Mouse (Mus musculus) midbrain, embryonic 10.5 days (tissue): ENCODE data around the gene Por. TPM values are rescaled to one million over a fixed set of nuclear protein-coding genes. Genes with fewer than 3 reads are reported as not detected.

Source experiments
- DNase-seq: peaks from one replicate; pipeline ENCODE4 v3.0.0-alpha.2; 2017; ENCODE audit warnings: low spot score
- H3K27ac ChIP-seq: fragments of 300-500 bp; sonication (generic); replicated peaks from 2 replicates; pipeline ENCODE4 v1.5.1; 2016; ENCODE audit warnings: mild to moderate bottlenecking
- H3K27me3 ChIP-seq: fragments of 300-500 bp; sonication (generic); 2 replicates; pipeline ENCODE4 v1.6.1; 2016; ENCODE audit warnings: low read depth, mild to moderate bottlenecking; ENCODE audit not compliant: poor library complexity, severe bottlenecking
- H3K36me3 ChIP-seq: fragments of 300-500 bp; sonication (generic); 2 replicates; pipeline ENCODE4 v1.6.1; 2016; ENCODE audit warnings: mild to moderate bottlenecking, moderate library complexity
- H3K4me1 ChIP-seq: fragments of 300-500 bp; sonication (generic); 2 replicates; pipeline ENCODE4 v1.6.1; 2016
- H3K4me3 ChIP-seq: fragments of 300-500 bp; sonication (generic); 2 replicates; pipeline ENCODE4 v1.5.1; 2016; ENCODE audit warnings: mild to moderate bottlenecking, moderate library complexity
- H3K9me3 ChIP-seq: fragments of 300-500 bp; sonication (generic); replicated peaks from 2 replicates; pipeline ENCODE4 v1.6.1; 2016; ENCODE audit warnings: mild to moderate bottlenecking
- WGBS: fragments of 180-500 bp; shearing (Covaris S2); methylation state at CpG from one replicate; pipeline ENCODE4 v1.1.7; 2016; 5-methylcytosine and 5-hydroxymethylcytosine counted together
- polyA plus RNA-seq: library from polyadenylated mRNA; unstranded; fragments of >200 nt; fragmentation: Nextera tagmentation; extraction: Ambion mirVana; gene quantifications from 2 replicates; pipeline ENCODE4 v1.2.1, GENCODE M21; 2016

Por gene
- polyA plus RNA-seq, 1 experiment from 2014 or later = 114 TPM

DNA sequence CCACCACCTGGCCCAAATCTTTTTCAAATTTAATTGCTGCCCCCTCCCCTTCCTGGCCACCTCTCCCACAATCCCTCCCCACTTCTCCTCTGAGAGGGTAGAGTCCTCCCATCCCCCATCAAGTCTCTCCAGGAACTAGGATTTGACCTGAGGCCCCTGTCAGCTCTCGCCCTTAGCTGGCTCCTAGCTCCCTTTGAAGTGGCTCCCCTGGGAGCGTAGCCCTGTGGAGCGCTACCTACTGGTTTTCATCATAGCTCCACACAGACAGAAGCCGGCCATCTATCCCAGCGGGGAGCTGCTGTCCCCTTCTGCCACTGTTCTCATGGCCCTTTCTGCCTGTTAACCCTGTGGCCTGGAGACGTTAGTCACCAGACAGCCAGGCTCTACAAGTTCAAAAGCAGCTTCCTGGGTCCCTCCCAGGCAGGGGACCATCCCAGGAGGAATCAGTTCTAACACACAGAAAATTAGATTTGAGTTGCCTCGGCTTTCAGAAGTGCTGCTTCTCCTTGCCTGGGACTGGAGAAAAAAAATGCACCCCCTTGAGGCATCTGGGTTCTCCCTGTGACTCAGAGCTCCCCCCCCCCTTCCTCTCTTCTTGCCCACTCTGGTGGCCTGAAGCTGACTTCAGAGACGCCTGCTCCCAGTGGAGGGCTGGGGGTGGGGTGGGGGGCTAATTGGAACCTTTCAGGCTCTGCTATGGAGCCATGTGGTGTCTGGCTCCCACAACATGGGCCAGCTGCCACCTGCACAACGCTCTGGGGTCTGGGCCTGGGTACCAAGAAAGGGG lies 54.9 kb downstream of the Por start:
- 6% methylated on average over 9 of the region's 9 CpGs for WGBS
- Histone ChIP-seq H3K36me3 (peaks cover 48% of the 10 kb centered on the region), H3K4me3 (peak overlapping the region; percentile 53), H3K27ac (peak overlapping the region; percentile 92), H3K4me1 (peaks cover 57% of the 10 kb centered on the region), H3K9me3 (no peaks in the 10 kb centered on the region), H3K27me3 (no peaks in the 10 kb centered on the region)
- DNase-seq = peak; percentile 67

DNA sequence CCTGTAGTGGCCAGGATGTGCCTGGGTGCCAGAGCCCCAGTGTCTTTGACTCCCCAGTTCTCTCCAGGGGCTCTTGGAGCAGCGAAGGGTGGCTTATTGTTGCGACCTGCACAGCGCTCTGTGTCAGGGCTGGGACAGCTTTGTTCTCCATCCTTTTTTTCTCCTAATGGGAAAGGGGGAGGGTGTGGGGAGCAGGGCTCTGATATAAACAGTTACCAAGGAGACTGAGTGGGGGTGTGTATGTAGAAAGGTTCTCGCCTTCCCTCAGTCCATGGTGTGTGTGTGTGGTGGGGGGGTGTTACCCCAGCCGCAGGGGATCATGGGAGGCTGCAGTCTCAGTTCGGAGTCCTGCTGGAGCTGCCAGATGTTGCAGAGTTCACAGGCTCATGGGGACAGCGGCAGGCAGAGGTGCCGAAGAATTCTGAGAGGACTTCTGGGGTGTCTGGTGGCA lies 55.6 kb downstream of the Por start:
- H3K36me3 ChIP-seq = peaks cover 48% of the 10 kb centered on the region
- no peaks in the 10 kb centered on the region for H3K9me3 ChIP-seq
- H3K27me3 ChIP-seq = no peaks in the 10 kb centered on the region
- under 1% methylated on average over 8 of the region's 8 CpGs for WGBS
- H3K4me3 ChIP-seq = peak overlapping the region; percentile 53
- H3K27ac ChIP-seq = peak overlapping the region; percentile 92
- peaks cover 57% of the 10 kb centered on the region for H3K4me1 ChIP-seq
- DNase-seq = peak; percentile 81

DNA sequence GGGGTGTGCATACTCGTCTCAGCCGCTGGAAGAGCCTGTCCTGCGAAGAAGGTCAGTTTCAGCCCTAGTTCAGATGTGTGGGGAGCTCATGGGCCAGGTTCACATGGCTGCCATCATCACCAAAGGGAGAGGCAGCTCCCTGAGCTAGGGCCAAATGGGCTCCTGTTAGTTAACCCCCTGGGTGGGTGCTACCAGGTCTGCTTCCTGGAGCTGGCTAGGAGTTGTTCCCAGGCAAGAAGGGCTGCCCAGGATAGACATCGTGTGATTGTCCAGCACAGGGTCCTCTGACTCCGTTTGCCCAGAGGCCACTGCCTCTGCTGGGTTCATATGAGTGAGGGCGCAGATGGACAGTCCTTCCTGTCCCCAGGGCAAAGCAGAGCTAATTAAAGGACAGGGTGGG lies 56.2 kb downstream of the Por start:
- Histone ChIP-seq H3K4me1 (peaks cover 55% of the 10 kb centered on the region), H3K36me3 (peaks cover 48% of the 10 kb centered on the region), H3K9me3 (no peaks in the 10 kb centered on the region), H3K27ac (peak overlapping the region; percentile 92), H3K27me3 (no peaks in the 10 kb centered on the region), H3K4me3 (peak overlapping the region; percentile 53)
- peak; percentile 24 for DNase-seq
- 26% methylated on average over 6 of the region's 6 CpGs for WGBS

DNA sequence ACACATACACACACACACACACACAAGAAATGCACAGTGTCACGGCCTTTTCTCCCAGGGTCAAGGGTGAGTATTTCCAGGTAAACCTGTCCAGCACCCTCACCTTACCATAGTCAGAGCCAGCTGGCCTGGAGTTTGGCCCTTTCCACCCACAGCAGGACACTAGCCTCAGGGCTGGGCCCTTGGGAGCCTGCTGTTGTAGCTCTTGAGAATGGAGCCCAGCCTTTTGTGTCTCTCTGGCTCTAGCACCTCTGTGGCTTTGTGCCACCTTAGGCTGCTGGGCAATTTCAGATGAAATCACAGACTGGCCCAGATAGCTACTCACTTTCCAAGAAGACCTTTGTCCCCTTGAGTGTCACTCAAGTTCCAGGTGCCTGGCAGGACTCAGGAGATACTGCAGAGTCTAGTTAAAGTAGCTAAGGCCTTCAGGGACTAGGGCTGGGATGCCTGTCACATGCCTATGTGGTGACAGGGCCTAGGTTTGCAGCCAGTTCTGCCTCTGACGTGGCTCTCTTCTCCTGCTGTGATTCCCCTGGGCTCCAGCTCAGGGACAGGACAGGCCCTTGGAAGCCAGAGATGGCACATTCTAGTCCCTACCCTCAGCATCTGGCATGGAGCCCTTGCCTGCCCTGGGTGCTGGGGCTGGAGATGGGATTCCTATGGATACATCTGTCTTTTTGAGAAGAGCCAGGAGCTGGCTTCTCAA lies 57.0 kb downstream of the Por start:
- Histone ChIP-seq H3K36me3 (peaks cover 53% of the 10 kb centered on the region), H3K27me3 (no peaks in the 10 kb centered on the region), H3K4me3 (peak overlapping the region; percentile 53), H3K9me3 (no peaks in the 10 kb centered on the region), H3K4me1 (peaks cover 55% of the 10 kb centered on the region), H3K27ac (peak overlapping the region; percentile 92)
- WGBS = 63% methylated on average over 2 of the region's 2 CpGs
- DNase-seq = no peak

DNA sequence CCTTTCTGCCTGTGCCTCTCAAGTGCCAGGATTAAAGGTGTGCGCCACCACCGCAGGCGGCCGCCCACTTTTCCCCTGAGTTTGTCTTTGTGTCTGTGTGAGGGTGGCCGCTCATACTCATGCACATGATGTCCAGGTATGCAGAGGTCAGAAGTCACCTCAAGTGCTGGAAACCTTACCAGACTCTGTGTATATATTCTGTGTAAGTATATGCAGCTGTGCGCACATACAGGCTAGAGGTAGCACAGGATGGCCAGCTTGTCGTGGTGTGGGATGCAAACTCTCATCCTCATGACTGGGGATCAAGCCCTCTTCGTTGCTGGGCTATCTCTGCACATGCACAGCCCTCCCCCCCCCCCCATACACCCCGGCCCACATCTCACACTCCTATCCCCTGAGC lies 58.0 kb downstream of the Por start:
- no peaks in the 10 kb centered on the region for H3K9me3 ChIP-seq
- H3K27ac ChIP-seq = 0 out of 2 replicates have a peak overlapping the region, but pooled peaks have one; percentile 13
- no peaks in the 10 kb centered on the region for H3K27me3 ChIP-seq
- whole genome bisulfite sequencing = 95% methylated on average over 9 of the region's 9 CpGs
- no peak for DNase-seq
- no peak overlapping the region for H3K4me3 ChIP-seq
- H3K4me1 ChIP-seq = peaks cover 50% of the 10 kb centered on the region
- H3K36me3 ChIP-seq = peaks cover 57% of the 10 kb centered on the region

DNA sequence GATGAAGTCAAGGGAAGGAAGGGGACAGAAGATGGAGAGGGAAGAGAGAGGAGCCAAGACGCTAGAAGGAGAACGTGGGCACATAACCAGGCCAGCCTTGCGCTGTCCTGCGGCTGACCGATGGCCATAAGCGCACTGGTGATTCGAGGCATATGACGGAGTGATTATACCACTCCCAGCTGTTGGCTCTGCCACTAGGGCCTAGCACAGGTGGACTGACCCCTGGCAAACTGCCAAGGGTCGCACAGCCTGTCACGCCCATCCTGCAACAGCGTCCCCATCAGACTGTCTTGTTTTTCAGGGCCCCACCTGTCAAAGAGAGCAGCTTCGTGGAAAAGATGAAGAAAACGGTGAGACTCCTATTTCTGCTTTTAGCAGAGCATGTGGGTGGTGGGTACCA lies 58.5 kb downstream of the Por start:
- WGBS = 93% methylated on average over 13 of the region's 13 CpGs
- Histone ChIP-seq H3K9me3 (no peaks in the 10 kb centered on the region), H3K4me3 (no peak overlapping the region), H3K27me3 (no peaks in the 10 kb centered on the region), H3K4me1 (peaks cover 46% of the 10 kb centered on the region), H3K27ac (no peak overlapping the region), H3K36me3 (peaks cover 62% of the 10 kb centered on the region)
- DNase-seq = no peak

DNA sequence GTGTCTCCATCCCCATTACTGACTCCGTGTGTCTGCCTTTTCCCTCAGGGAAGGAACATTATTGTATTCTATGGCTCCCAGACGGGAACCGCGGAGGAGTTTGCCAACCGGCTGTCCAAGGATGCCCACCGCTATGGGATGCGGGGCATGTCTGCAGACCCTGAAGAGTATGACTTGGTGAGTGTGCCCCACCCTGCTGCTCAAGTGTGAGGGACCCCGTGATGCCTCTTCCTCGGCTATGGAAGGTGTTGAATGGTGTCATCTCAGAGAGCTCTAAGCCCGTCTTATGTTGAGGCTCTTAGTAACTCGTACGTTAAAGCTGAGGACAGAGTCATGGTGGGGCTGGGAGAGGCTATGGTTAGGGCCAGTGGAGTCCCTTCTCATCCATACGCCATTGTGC lies 59.5 kb downstream of the Por start:
- 94% methylated on average over 13 of the region's 13 CpGs for WGBS
- Histone ChIP-seq H3K27me3 (no peaks in the 10 kb centered on the region), H3K9me3 (no peaks in the 10 kb centered on the region), H3K36me3 (peaks cover 72% of the 10 kb centered on the region), H3K27ac (no peak overlapping the region), H3K4me3 (no peak overlapping the region), H3K4me1 (peaks cover 36% of the 10 kb centered on the region)
- DNase-seq = no peak

DNA sequence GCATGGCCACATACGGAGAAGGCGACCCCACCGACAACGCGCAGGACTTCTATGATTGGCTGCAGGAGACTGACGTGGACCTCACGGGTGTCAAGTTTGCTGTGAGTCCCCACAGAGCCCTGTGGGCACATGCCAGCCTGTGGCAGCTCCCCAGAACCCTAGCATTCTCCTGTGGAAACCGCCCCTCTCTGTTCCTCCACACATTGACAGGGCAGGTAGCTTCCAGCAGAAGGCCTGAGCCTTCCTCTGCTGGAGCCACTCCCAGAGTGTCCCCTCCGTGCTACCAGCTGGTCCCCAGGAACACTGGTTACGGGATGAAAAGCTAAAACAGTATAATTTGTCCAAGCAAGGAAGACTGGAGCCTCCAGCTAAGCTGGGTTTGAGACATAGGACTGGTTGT lies 60.4 kb downstream of the Por start:
- H3K27me3 ChIP-seq = no peaks in the 10 kb centered on the region
- no peaks in the 10 kb centered on the region for H3K9me3 ChIP-seq
- whole genome bisulfite sequencing = 95% methylated on average over 10 of the region's 10 CpGs
- no peak overlapping the region for H3K4me3 ChIP-seq
- DNase-seq = no peak
- peaks cover 81% of the 10 kb centered on the region for H3K36me3 ChIP-seq
- no peak overlapping the region for H3K27ac ChIP-seq
- H3K4me1 ChIP-seq = peaks cover 26% of the 10 kb centered on the region

DNA sequence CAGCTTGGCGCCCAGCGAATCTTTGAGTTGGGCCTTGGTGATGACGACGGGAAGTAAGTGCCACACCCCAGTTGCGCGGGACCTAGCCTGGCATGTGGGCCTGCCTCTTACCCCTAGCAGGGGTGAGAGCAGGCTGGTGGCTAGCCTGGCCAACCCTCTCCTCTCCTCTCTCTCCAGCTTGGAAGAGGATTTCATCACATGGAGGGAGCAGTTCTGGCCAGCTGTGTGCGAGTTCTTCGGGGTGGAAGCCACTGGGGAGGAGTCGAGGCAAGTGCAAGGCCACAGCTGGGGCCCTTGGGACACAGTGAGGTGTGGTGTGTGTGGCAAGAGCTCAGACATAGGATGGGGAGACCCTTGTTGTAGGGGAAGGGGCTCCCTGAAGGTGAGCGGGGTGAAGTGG lies 61.1 kb downstream of the Por start:
- peaks cover 87% of the 10 kb centered on the region for H3K36me3 ChIP-seq
- H3K4me1 ChIP-seq = peaks cover 20% of the 10 kb centered on the region
- no peaks in the 10 kb centered on the region for H3K27me3 ChIP-seq
- no peak for DNase-seq
- no peak overlapping the region for H3K27ac ChIP-seq
- H3K9me3 ChIP-seq = no peaks in the 10 kb centered on the region
- no peak overlapping the region for H3K4me3 ChIP-seq
- WGBS = 97% methylated on average over 10 of the region's 10 CpGs

DNA sequence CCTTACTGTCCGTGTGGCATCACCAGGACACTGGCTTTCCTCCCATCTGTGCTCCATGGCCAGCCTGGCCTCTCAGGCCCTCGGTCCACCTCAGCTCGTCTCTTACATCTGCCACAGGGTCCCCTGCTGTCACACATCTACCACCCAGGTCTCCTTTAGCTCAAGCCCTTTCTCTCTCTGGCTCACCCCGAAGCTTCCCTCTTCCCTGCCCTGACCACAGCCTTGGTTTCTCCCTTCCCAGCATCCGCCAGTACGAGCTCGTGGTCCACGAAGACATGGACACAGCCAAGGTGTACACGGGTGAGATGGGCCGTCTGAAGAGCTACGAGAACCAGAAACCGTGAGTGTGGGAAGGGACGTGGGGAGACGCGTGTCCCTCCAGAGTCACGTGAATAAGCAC lies 61.5 kb downstream of the Por start:
- Histone ChIP-seq H3K27ac (no peak overlapping the region), H3K4me1 (peaks cover 16% of the 10 kb centered on the region), H3K27me3 (no peaks in the 10 kb centered on the region), H3K9me3 (no peaks in the 10 kb centered on the region), H3K36me3 (peaks cover 91% of the 10 kb centered on the region), H3K4me3 (no peak overlapping the region)
- DNase-seq = no peak
- 92% methylated on average over 16 of the region's 16 CpGs for WGBS

DNA sequence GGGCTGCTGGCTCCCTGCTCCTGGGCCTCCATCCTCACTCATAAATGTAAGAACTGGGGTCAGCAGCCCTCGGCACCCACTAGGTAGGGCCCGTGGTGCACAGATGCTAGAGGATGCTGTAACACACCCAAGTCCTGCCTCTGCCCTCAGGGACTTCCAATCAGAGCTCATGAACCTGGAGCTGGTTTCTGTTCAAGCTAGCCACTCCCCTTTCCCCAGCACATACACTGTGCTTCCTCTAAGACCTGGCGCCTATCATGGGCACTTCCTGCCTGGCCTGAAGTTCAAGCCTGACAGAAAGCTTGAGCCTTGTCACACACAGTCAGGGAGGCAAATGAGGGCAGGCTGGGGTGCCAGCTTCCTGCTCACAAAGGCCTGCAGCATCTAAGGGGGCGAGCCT lies 63.2 kb downstream of the Por start:
- peaks cover 100% of the 10 kb centered on the region for H3K36me3 ChIP-seq
- DNase-seq = no peak
- 98% methylated on average over 4 of the region's 4 CpGs for WGBS
- no peaks in the 10 kb centered on the region for H3K4me1 ChIP-seq
- no peaks in the 10 kb centered on the region for H3K27me3 ChIP-seq
- no peak overlapping the region for H3K27ac ChIP-seq
- no peaks in the 10 kb centered on the region for H3K9me3 ChIP-seq
- H3K4me3 ChIP-seq = no peak overlapping the region

DNA sequence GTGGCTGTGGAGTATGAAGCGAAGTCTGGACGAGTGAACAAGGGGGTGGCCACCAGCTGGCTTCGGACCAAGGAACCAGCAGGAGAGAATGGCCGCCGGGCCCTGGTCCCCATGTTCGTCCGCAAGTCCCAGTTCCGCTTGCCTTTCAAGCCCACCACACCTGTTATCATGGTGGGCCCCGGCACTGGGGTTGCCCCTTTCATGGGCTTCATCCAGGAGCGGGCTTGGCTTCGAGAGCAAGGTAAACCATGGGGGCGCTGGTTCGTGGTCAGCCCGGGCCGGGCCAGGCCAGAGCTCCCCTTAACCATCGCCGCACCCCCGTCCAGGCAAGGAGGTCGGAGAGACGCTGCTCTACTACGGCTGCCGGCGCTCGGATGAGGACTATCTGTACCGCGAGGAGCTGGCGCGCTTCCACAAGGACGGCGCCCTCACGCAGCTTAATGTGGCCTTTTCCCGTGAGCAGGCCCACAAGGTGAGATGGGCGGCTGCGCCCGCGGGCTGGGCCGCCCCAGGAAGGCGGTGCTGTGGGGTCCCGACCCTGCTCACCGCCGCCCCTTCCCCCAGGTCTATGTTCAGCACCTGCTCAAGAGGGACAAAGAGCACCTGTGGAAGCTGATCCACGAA lies 64.3 kb downstream of the Por start:
- Histone ChIP-seq H3K4me3 (no peak overlapping the region), H3K9me3 (no peaks in the 10 kb centered on the region), H3K4me1 (no peaks in the 10 kb centered on the region), H3K27me3 (no peaks in the 10 kb centered on the region), H3K27ac (no peak overlapping the region), H3K36me3 (peaks cover 95% of the 10 kb centered on the region)
- 94% methylated on average over 42 of the region's 42 CpGs for WGBS
- DNase-seq = no peak

DNA sequence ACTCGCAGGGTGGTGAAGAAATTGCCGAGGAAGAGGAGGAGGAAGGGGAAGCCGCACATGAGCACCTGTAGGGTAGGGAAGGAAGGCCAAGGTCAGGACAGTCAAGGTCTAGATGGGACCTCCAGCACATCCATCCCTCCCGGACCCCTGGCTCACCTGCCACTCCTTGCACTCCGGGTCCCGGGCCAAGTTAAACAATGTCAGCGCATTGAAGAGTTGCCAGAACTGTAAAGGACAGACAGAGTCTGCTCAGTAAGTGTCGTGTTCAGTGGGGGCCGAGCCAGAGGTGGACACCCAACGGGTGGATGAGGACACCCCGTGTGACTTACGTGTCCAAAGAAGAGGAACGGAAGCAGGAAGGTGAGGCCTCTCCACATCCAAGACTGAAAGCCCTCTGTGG lies 65.9 kb downstream of the Por start:
- Histone ChIP-seq H3K27ac (no peak overlapping the region), H3K27me3 (no peaks in the 10 kb centered on the region), H3K9me3 (no peaks in the 10 kb centered on the region), H3K4me3 (no peak overlapping the region), H3K4me1 (no peaks in the 10 kb centered on the region), H3K36me3 (peaks cover 90% of the 10 kb centered on the region)
- DNase-seq = no peak
- WGBS = 94% methylated on average over 13 of the region's 13 CpGs
